Mouse (Mus musculus) cerebellum, postnatal 14 days (tissue): ENCODE results near the gene Npw.

ENCODE experiments used
- DNase-seq, 2 experiments: peaks; one replicate each; pipeline ENCODE4 v3.0.0; 2021; ENCODE audit warnings: mixed read lengths in 2 of 2

The Npw gene

DNA sequence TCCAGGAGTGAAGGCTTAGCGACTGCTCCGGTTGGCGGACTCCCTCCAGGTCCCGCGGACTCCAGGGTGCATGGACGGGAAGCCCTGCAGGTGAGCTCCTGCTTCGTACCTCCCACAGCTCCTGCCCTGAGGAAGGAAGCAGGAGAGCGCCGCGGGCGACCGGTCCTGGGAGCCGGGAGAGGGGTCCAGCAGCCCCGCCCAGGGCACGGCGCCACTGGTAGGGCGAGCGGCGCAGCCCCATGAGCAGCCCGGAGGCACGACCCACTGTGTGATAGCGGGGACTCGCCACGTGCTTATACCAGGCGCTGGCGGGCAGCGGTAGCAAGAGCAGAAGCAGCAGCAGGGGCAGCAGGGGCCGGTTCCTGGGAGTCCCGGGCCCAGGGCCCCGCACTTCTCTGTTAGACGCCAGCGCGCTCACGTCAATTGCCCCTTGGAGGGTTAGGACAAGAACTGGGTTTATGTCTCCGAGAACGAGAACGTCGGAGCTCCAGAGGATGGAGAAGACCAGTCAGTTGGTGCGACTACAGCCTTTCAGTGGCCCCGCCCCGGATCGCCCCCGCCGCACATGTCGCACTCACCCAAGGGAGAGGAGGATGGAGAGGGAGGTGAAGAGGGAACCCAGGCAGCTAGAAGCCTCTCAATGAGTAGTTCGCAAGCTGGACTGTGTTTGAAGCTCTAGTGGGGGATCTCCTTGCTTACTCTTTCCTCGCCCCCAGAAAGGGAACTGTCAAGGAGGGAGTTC lies at the start of gene Npw:
Gene Npw, minus strand, starts transcription at position 441 of the 742 bp plus-strand sequence.
- no peak for DNase-seq

- DNase-seq = no peak
These were observed 49.7 kb upstream of the Npw start for GRCm38 (mm10) chr17:24707801-24708425.

DNA sequence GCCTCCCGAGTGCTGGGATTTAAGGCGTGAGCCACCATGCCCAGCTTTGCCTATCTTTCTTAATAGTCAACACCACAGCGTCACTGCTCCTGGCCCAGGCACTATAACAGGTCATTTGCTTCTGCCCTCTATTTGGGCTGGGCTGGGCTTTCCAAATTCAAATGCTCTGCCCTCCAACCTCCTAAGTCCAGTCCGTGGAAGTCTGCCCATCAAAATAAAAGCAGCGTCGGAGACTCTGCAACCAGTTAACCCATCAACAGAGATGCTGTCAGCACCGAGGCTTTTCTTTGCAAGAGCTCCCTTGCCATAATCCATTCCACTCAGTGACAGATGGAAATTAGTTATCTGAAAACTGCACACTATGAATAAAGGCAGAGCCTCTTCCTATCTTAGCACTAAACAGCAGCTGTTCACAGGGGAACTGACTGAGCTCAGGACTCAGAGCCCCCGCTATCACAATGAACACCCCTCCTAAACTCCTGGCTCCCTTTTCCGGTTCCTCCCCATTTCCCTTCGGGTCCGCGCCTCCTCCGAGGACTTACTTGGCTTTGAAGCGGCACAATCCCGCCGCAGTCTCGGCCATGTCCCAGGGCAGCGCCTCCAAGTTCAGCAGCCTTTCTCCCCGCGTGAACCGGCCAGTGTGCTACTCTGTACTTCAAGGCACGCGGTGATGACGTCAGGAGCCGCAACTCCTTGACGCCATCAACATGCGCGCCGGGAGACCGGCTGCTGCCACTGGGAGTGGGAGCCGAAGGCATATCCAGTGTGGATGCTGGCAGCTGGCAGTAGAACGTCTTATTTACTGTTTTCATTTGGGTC lies 48.9 kb upstream of the Npw start, which contains the start of gene Tbl3:
Gene Tbl3, minus strand, starts transcription at position 679 of the 819 bp plus-strand sequence.
- peak; percentile 97 for DNase-seq

DNA sequence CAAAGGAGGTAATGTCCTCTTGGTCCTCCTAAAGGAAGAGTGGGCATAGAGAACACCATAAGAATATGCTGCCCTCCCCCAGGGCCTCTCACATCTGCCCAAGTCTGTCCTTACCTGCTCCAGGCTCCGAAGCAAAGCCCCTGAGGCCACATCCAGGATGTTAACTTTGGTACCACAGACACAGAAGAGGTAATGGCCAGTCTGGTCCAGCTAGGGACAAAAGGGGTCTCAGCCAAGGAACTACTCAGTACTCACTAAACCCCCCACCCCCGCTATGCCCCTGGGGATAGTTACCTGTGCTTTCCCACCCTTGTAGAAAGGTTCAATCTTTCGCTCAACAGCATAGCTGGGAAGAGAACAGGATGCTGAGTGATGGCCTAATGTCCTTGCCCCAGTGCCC lies 47.6 kb upstream of the Npw start:
- no peak for DNase-seq

GRCm38 (mm10) chr17:24701251-24701650 lies 43.0 kb upstream of the Npw start:
- no peak for DNase-seq

DNA sequence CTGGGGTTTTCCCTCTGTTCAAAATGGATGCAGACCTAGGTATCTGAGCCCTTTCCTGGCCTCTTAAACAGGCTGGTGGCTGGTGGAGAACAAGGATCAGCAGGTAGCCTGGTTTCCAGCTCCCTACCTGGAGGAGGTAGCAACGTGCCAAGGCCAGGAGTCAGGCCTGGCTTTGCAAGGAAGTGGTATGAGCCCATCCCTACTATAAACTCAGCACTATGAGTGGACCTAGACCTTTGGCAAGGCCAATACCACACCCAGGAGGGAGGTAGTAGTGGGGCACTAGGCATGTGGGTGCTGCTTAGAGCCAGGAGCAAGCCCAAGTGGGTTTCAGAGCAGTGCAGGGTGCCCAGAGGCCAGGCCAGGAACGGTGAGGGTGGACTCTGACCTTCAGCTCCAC lies 41.2 kb upstream of the Npw start:
- DNase-seq = no peak

DNA sequence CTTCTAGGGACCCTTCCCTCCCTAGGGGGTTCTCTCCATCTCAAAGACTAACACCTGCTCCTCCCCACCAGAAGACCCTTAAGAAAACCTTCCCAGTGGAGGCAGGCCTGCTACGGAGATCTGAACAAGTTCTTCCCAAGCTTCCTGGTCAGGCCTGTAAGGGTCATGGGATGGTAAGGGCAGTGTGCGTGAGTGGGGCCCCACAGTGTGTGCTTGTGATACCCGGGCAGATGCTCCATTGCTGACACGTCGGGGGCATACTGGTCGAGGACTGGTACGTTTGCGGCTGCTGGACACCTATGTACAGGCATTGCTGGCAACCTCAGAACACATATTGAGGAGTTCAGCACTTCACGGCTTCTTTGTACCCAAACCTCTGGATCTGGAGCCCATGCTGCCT lies 40.5 kb upstream of the Npw start:
- no peak for DNase-seq

DNA sequence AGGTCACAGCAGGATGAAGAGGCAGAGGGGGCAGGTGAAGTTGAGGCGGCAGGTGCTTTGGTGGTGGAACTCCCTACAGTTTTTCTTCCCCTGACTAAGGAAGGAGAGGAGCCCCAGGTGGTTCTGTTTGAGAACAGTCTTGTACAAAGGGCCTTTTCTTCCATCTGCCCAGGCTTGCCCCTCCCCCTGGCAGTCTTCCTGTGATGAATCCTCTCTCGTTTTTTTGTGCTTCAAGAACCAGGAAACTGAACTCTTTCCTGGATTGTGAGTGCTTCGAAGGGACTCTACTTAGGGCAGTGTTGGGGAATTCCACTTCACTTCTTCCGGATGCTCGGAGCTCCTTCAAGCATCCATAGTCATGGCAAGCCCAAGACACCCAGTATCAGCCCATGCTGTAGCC lies 39.7 kb upstream of the Npw start:
- DNase-seq = no peak

DNA sequence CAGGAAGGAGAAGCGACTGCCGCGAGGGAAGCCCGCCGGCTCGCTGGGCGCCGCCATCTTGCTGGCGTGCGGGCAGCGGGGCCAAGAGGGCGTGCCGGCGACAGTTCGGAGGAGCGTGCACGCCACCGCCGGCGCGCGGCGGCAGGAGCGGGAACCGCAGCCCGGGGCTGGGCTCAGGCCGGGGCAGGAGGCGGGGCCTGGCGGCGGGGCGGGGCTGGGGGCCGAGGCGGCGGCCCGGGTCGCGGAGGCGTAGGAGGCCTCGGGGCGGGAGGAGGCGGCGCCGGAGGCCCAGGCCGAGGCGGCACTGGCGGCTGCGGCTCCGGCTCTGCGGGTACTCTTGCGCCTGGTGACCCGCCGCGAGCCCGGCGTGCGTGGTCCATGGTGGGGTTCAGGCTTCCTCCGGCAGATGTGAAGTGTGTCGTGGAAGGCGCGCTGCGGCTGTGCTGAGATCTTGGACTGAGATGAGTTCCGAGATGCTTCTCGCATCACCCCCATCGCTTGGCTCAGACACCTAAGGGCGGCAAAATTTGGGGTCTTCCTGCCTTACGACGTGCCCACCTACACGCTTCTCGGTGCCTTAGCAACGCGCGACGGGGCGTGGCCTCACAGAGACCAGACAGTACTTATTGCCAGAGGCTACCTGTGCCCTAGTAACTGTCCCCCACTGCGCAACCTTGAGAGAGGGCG lies 37.9 kb upstream of the Npw start, which contains the start of the genes Gfer and Noxo1:
Gene Gfer, minus strand, starts transcription at position 146 of the 687 bp plus-strand sequence.
Gene Noxo1, plus strand, starts transcription at position 224 of the 687 bp plus-strand sequence.
- DNase-seq = peak; percentile 88 to 92

DNA sequence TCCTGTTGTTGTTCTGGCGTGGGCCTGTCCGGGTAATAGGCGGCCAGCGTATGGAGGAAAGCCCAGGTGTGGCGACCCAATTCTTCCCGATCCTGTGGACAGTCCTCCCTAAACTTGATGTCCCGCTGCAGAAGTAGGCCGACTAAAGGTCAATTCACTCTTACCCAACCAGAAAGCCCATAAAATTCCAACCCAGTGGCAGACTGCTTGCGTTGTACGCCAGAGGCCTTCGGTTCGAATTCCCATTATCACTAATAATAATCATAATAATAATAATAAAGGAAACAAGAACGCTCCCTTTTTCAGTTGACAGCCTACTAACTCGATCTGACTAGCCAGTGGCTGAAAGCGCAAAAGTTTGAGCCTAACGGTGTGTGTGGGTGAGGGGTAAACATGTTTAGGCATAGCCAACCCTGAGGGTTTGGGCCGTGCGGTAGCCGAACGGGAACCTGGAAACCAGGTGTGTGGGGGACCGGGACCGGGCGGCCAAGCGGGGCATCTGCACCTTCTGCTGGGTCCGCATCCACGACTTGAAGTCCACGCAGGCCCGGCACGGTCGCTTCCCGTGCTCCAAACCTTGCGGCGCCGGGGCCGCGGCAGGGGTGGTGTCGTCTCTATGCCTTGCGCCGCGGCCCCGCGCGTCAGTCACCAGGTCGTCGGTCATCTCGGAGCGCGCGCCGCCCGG lies 37.2 kb upstream of the Npw start:
- DNase-seq = no peak

GRCm38 (mm10) chr17:24692385-24692784 lies 34.1 kb upstream of the Npw start:
- DNase-seq = no peak

- peak; percentile 76 to 77 for DNase-seq
These were observed 31.2 kb upstream of the Npw start, which contains the start of gene Syngr3 for GRCm38 (mm10) chr17:24689251-24690081. Gene Syngr3 (minus strand): TSS chr17:24689955.

DNA sequence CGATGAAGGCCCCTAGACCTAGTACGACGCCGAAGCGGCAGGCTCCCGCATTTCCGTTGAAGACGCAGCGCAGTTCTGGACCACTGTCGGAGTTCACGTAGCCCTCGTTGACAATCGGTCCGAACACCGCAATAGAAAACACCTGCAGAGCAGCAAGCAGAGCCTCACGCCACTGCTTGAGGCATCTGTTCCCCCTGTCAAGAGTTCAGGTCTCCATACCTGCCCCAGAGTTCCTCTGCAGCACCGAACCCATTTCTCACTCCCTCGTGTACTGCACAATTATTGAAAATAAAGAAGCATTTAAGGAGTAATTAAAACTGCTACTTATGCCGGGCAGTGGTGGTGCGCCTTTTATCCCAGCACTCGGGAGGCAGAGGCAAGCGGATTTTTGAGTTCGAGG lies 29.3 kb upstream of the Npw start:
- DNase-seq = no peak

DNA sequence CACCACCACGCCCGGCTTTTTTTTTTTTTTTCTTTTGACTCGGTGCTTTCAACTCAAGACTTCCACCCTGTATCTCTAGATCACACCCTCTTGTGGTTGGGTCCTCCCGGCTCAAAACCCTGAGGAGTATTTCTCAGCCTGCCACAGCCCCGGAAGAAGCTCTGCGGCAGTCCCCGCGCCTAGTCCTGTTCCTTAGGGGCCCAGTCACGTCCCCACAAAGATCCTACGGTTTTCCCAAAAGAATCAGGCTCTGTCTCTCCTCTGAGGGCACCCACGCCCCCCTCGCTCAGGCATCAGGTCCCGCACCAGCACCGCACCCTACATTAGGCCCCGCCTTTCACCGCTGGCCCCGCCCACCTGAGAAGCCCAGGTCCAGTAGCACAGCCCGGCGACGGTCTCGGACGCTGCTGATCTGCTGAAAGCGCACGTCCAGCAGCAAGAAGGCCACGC lies 28.9 kb upstream of the Npw start:
- DNase-seq = peak; percentile 51 to 56

- peak in 1 of 2 experiments; percentile 48 for DNase-seq
These were observed 28.3 kb upstream of the Npw start for GRCm38 (mm10) chr17:24686514-24686913.

DNA sequence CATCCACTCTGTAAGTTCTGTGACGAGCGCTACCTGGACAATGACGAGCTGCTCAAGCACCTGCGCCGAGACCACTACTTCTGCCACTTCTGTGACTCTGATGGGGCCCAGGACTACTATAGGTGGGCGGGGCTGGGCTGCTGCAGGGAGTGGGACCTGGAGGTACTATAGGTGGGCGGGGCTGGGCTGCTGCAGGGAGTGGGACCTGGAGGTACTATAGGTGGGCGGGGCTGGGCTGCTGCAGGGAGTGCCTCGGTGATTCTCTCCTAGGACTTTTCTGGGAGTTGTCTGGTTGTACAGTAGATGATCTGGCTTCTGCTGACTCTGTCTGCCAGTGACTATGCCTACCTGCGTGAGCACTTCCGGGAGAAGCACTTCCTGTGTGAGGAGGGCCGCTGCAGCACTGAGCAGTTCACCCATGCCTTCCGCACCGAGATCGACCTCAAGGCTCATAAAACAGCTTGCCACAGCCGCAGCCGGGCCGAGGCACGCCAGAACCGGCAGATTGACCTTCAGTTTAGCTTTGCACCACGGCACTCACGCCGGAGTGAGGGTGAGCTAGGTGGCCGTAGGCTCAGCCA lies 19.3 kb upstream of the Npw start:
- DNase-seq = no peak

- no peak for DNase-seq
These were observed 18.6 kb upstream of the Npw start for GRCm38 (mm10) chr17:24676877-24677276.

DNA sequence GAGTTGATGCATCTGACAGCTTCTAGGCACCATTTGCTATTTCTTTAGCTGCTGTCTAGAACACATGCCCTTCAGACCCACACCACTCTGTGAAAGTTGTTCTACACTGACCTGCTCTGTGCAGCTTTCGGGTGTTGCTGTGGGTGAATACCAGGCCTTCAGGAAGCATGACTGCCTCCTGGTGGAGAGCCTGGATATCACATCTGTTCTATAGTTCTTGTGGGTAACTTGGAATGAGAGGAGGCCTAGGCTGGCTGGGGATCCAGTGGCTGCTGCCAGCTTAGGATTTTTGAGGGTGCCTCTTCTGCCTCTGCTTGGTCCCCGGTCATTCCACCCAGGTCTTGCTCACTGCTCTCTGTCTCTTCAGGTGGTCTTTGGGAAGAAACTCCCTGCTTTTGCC lies 17.9 kb upstream of the Npw start:
- DNase-seq = peak; percentile 77 to 87

DNA sequence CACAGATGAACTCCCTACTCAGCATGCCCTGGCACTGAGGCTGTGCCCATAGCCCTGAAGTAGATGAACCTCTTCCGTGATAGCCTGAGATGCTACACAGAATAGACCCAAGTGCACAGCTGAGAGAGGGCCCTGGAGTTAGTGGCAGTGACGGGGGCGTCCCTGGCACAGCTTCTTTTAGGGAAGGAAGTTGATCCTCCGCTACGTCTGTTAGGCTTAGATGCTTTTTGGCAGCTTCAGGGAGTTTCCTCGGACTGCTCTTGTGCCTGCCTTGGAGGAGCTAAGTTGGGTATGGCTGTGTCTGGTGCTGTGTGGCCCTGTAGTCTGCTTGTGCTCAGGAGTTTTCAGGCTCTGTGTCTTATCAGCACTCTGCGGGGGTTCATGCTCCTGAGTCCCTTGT lies 16.0 kb upstream of the Npw start:
- DNase-seq = no peak

DNA sequence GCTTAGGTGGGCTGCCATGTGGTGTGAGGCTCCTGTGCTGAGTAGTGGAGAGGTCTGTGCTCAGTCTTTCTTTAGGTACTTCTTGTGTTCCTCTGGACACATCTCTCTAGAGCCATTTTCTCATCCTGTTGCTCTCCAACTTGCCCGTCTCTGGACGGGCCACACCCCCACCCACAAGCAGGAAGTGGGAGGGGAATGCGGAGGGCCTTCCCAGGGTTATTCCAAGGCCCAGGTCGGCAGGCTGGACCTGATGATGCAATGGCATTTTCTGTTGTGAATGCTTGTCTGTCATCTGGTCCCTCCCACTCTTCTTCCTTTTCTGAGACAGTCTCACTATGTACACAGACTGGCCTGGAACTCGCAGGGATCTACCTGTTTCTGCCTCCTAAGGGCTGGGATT lies 13.9 kb upstream of the Npw start:
- DNase-seq = no peak

GRCm38 (mm10) chr17:24671346-24671745 lies 13.1 kb upstream of the Npw start:
- no peak for DNase-seq
